Mouse (Mus musculus): ENCODE measurements around the gene Ptprm. TPM values are rescaled to one million over a fixed set of nuclear protein-coding genes. Genes with fewer than 3 reads are reported as not detected.

The Ptprm gene
- polyA plus RNA-seq, 1 experiment from 2014 or later = 9.0 TPM

DNA sequence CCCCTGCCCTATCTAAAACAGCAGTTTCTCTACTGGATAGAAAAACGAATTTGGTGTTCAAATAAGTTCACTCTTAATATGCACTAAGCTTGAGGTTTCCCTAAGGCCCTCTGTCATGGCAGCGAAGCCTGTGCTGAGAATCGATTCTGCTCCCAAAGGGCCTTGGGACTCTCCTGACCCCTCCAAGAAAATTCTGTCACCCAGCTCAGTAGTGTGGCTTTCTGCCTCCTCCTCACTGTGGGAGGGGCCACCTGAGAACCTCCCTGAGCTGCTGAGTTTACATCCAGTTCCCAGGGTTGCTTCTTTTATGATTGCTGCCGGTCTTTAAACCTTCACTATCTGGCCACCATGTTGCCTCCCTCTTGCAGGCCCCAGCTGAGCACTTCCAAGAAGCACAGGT lies 666.7 kb downstream of the Ptprm start:
- Histone ChIP-seq H3K4me3 (no peak overlapping the region), H3K27me3 (ENCODE audit: low read depth, poor library complexity, severe bottlenecking) (no peaks in the 10 kb centered on the region)

DNA sequence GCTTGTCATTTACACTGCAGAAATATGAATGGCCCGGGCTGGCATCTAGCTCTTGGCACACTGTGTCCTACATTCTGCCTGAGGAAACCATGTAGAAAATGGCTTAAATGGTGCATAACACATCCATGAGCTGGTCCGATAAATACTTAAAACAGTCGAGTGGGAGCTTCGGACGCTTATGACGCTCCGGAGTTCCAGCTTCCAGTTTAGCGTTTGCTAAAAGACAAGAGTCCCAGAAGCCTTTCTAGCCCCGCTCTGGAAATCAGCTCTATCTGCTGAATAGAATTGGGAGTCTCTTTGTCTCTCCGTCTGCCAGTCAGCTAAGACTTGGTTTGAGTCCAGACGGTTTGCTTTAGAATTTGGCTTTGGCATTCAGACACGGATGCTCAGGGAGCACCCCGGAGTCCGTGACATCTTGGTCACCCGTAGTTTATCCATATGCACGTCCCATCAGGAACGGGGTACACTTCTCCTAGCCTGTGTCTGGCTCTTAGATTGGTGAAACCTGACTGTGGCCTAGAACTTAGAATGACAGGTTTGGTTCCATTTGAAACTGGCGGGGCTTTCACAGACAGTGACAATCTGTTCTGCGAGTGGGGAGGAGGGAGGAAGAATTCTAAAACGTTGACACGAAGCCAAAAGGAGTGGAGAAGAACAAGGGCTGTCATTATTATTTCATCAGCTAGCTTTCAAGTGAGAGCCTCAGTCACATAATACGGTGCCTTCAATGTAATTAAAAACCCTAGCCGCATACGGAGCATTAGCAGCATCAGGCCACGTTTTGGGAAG lies 667.4 kb downstream of the Ptprm start:
- no peak overlapping the region for H3K27ac ChIP-seq
- H3K4me3 ChIP-seq = no peak overlapping the region
- H3K9me3 ChIP-seq (replicated peaks) = no peaks in the 10 kb centered on the region
- peaks cover 2% of the 10 kb centered on the region; the same call in 1 of the 2 replicates for H3K27me3 ChIP-seq (ENCODE audit: low read depth, poor library complexity, severe bottlenecking)
- WGBS = 90% methylated on average over 25 of the region's 25 CpGs
- peaks cover 40% of the 10 kb centered on the region for H3K4me1 ChIP-seq
- DNase-seq (ENCODE audit: low spot score) = no peak
- no peaks in the 10 kb centered on the region for H3K36me3 ChIP-seq

More for the DNA sequence above, 666.7 kb downstream of the Ptprm start:
- no peak for DNase-seq (ENCODE audit: low spot score)
- WGBS = 79% methylated on average over 4 of the region's 4 CpGs
- H3K4me1 ChIP-seq = peaks cover 34% of the 10 kb centered on the region
- peak overlapping the region; percentile 56 for H3K27ac ChIP-seq
- H3K36me3 ChIP-seq = no peaks in the 10 kb centered on the region
- no peaks in the 10 kb centered on the region for H3K9me3 ChIP-seq (replicated peaks)

DNA sequence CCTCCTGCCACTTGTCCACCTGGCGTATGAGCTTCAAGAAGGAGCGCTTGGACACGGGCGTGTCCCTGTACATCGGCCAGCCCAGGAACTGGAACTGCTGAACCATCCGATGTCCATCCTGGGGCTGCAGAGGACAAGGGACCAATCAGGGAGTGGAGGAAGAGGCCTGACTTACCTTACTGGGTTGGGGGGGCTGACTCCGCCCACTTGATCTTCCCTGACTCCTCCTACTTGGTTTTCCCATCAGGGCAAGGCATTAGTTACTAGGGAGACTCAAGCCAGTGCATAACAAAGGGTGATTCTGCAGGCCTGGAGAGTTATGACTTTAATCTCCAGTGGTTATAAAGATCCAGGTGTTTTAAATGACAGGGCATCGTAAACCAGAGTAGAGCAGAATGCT lies 670.8 kb downstream of the Ptprm start:
- Histone ChIP-seq H3K36me3 (no peaks in the 10 kb centered on the region), H3K4me1 (peaks cover 39% of the 10 kb centered on the region), H3K9me3 (replicated peaks) (no peaks in the 10 kb centered on the region), H3K27me3 (ENCODE audit: low read depth, poor library complexity, severe bottlenecking) (peaks cover 6% of the 10 kb centered on the region; the same call in 1 of the 2 replicates), H3K27ac (peak overlapping the region; percentile 73), H3K4me3 (no peak overlapping the region)
- 71% methylated on average over 8 of the region's 8 CpGs for WGBS
- peak; percentile 44 for DNase-seq (ENCODE audit: low spot score)

DNA sequence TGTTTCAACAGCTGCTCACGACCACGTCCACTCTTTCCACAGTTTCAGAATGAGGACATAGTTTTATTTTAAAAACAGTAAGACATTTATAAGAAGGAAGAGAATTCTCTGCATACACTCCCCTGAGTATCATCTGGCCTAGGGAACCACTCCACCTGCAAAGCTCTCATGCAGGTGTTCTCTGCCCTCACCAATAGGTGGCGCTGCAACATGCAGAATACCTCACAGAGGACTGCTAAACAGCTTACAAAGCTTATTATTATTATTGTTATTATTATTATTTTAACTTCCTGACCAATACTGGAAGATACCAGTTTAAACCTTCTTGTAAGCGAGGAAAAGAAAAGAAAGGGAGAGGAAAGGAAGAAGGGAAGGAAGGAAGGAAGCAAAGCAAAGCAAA lies 673.6 kb downstream of the Ptprm start:
- no peak overlapping the region for H3K4me3 ChIP-seq
- no peaks in the 10 kb centered on the region for H3K9me3 ChIP-seq (replicated peaks)
- H3K36me3 ChIP-seq = no peaks in the 10 kb centered on the region
- no peak overlapping the region for H3K27ac ChIP-seq
- H3K27me3 ChIP-seq (ENCODE audit: low read depth, poor library complexity, severe bottlenecking) = peaks cover 6% of the 10 kb centered on the region; the same call in 1 of the 2 replicates
- DNase-seq (ENCODE audit: low spot score) = peak; percentile 75
- 16% methylated on average over 4 of the region's 4 CpGs for WGBS
- H3K4me1 ChIP-seq = peaks cover 35% of the 10 kb centered on the region

DNA sequence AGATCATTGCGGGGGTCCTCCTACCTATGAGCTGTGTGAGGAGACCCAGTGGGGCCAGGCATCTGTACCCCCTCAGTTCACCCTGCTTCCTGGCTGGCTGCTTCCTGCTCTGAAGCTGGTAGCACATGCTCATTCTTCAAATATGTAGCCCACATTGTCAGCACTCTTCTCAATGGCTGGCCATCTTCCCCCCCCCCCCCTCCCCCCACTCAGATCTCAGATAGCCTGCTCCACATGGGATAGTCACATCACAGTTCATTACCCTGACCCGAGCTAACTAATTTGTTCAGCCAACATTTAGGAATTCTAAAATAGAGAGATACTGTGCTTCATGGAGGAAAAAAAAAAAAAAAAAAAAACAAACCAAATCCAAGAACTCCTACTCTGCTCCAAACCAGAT lies 679.6 kb downstream of the Ptprm start:
- Histone ChIP-seq H3K36me3 (no peaks in the 10 kb centered on the region), H3K27me3 (ENCODE audit: low read depth, poor library complexity, severe bottlenecking) (no peaks in the 10 kb centered on the region), H3K9me3 (replicated peaks) (no peaks in the 10 kb centered on the region), H3K27ac (no peak overlapping the region), H3K4me3 (no peak overlapping the region), H3K4me1 (no peaks in the 10 kb centered on the region; the same call in 1 of the 2 replicates)
- no peak for DNase-seq (ENCODE audit: low spot score)
- WGBS = 94% methylated on average over 2 of the region's 2 CpGs

DNA sequence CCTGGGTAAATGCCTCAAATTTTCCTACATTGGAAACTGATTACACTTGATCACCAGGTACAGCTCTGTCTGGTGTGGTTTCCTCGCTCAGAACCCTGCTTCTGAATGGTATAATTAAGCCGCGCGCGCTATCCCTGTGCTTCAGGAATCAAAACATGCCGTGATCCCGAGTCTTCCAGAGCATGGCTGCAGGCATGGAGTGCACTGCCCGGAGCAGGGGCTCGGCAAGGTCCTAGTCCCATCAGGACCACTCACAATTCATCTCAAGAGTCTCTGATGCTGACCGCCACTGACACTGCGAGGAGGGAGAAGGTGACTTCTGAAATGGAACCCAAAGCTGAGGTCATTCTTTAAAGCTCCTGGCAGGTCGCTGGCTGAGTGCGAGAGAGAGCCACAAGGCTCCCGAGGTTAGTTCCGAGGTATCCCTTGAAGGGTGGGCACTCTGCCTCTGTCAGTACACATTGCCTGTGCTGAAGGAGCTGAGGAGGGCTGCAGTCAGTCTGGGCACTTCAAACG lies 682.5 kb downstream of the Ptprm start:
- no peak for DNase-seq (ENCODE audit: low spot score)
- no peak overlapping the region for H3K27ac ChIP-seq
- H3K36me3 ChIP-seq = no peaks in the 10 kb centered on the region
- H3K4me1 ChIP-seq = no peaks in the 10 kb centered on the region; the same call in 1 of the 2 replicates
- H3K9me3 ChIP-seq (replicated peaks) = no peaks in the 10 kb centered on the region
- H3K4me3 ChIP-seq = no peak overlapping the region
- WGBS = 88% methylated on average over 16 of the region's 16 CpGs
- no peaks in the 10 kb centered on the region for H3K27me3 ChIP-seq (ENCODE audit: low read depth, poor library complexity, severe bottlenecking)

DNA sequence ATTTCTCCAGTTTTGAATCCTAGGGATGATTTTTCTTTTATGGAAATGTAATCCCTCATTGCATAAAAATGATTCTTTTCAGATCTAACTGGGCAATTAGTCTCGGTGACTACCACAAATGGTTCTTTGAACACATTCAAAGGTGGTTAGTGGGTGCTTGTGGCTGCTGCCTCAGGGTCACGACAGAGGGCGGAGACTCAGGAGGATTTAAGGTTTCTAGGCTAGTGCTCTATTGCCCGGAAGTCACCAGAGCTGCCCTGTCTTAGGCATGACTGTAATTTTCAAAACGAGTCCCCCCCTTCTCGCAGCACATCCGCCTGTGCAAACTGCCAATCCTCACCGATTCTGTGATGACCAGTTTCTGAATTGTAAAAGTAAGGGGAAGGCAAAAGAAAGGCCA lies 683.0 kb downstream of the Ptprm start:
- Histone ChIP-seq H3K27ac (no peak overlapping the region), H3K9me3 (replicated peaks) (no peaks in the 10 kb centered on the region), H3K4me1 (no peaks in the 10 kb centered on the region; the same call in 1 of the 2 replicates), H3K36me3 (no peaks in the 10 kb centered on the region), H3K27me3 (ENCODE audit: low read depth, poor library complexity, severe bottlenecking) (no peaks in the 10 kb centered on the region), H3K4me3 (no peak overlapping the region)
- DNase-seq (ENCODE audit: low spot score) = no peak
- 70% methylated on average over 8 of the region's 8 CpGs for WGBS

DNA sequence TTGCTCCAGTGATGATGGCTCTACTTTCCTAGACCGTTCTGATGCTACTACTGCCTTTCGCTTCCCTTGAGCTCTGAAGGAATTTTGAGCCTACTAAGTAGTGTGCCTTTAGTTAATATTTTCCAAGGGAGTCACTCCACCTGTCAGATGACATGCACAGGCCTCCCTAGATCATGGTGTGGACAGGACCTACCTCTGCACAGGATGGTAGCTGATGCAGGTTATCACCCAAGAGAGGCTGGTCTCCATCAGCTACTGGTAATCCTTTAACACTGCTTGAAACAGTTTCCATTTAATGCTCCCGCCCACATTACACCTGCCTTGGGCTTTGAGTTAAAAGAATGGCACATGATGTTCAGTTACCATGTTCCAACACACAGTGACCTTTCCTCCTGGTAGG lies 688.5 kb downstream of the Ptprm start:
- Histone ChIP-seq H3K27me3 (ENCODE audit: low read depth, poor library complexity, severe bottlenecking) (no peaks in the 10 kb centered on the region), H3K36me3 (no peaks in the 10 kb centered on the region), H3K4me3 (no peak overlapping the region), H3K9me3 (replicated peaks) (no peaks in the 10 kb centered on the region), H3K4me1 (peaks cover 8% of the 10 kb centered on the region; the same call in 1 of the 2 replicates), H3K27ac (no peak overlapping the region)
- peak; percentile 19 for DNase-seq (ENCODE audit: low spot score)
- WGBS = 93% methylated on average over 3 of the region's 3 CpGs

DNA sequence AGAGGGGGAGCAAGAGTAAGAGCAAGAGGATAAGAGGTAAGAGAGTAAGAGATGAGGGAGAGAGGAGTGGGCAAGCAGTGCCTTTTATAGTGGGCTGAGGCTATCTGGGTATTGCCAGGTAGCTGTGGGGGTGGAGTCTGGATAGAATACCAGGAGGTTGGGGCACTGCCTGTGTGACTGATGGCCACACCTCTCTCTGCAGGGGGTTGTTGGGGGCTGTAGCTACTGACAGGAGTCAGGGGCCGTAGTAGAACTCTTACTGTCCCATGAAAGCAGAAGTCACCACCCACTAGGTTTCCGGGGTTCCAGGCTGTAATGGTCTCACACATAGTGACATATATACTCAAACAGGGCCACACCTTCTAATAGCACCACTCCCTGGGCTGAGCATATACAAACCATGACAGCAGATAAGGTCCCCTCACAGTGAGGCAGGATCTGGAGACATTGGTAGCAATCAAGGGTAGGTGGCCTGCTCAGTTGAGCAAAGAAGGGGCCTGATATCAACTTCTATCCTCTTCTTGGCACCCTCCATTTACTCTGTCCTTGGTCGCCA lies 689.0 kb downstream of the Ptprm start:
- H3K27ac ChIP-seq = no peak overlapping the region
- DNase-seq (ENCODE audit: low spot score) = no peak
- peaks cover 8% of the 10 kb centered on the region; the same call in 1 of the 2 replicates for H3K4me1 ChIP-seq
- H3K27me3 ChIP-seq (ENCODE audit: low read depth, poor library complexity, severe bottlenecking) = no peaks in the 10 kb centered on the region
- H3K4me3 ChIP-seq = no peak overlapping the region
- WGBS = 79% methylated on average over 3 of the region's 3 CpGs
- no peaks in the 10 kb centered on the region for H3K36me3 ChIP-seq
- no peaks in the 10 kb centered on the region for H3K9me3 ChIP-seq (replicated peaks)

DNA sequence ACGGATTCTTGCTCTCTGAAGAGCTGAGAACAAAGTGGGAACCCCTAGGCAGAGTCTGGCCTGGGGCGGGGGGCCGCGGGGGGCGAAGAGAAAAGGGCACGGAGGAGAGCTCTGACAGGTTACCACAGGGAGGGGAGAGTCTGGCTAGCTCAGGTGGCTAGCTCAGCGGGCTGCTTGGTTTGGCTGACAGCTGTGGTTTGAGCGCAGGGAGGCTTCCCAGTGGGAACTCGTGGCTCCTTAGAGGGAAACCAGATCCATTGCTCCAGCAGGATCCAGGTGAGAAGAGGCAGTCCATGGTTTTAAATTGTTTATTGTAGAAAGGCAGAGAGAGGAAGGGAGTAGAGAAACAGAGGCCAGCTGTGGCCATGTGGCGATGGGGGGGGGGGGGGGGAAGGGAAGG lies 689.5 kb downstream of the Ptprm start:
- no peaks in the 10 kb centered on the region for H3K27me3 ChIP-seq (ENCODE audit: low read depth, poor library complexity, severe bottlenecking)
- H3K27ac ChIP-seq = peak overlapping the region; percentile 42; the same call in 1 of the 2 replicates
- WGBS = 67% methylated on average over 10 of the region's 10 CpGs
- no peaks in the 10 kb centered on the region for H3K9me3 ChIP-seq (replicated peaks)
- peaks cover 8% of the 10 kb centered on the region; the same call in 1 of the 2 replicates for H3K4me1 ChIP-seq
- H3K4me3 ChIP-seq = no peak overlapping the region
- no peak for DNase-seq (ENCODE audit: low spot score)
- no peaks in the 10 kb centered on the region for H3K36me3 ChIP-seq

DNA sequence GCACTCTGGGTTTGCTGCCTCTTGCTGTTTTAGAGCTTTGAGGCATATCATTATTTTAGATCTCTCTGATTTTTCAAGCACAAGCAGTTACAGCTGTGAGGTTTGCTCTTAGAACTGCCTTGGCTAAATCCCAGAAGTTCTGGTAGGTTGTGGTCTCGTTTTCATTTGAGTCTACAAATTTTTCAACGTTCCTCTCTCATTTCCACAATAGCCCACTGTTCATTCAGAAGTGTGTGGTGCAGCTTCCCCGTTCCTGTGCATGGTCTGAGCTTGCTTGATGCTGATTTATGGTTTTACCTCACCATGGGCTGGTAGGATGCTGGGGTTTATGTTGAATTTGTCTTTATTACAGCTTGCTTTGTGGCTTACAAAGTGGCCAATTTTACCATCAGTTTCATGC lies 695.0 kb downstream of the Ptprm start:
- no peaks in the 10 kb centered on the region for H3K36me3 ChIP-seq
- no peaks in the 10 kb centered on the region for H3K9me3 ChIP-seq (replicated peaks)
- no peak for DNase-seq (ENCODE audit: low spot score)
- WGBS = 69% methylated on average over 3 of the region's 3 CpGs
- H3K27ac ChIP-seq = no peak overlapping the region
- no peaks in the 10 kb centered on the region for H3K27me3 ChIP-seq (ENCODE audit: low read depth, poor library complexity, severe bottlenecking)
- H3K4me1 ChIP-seq = no peaks in the 10 kb centered on the region
- no peak overlapping the region for H3K4me3 ChIP-seq

DNA sequence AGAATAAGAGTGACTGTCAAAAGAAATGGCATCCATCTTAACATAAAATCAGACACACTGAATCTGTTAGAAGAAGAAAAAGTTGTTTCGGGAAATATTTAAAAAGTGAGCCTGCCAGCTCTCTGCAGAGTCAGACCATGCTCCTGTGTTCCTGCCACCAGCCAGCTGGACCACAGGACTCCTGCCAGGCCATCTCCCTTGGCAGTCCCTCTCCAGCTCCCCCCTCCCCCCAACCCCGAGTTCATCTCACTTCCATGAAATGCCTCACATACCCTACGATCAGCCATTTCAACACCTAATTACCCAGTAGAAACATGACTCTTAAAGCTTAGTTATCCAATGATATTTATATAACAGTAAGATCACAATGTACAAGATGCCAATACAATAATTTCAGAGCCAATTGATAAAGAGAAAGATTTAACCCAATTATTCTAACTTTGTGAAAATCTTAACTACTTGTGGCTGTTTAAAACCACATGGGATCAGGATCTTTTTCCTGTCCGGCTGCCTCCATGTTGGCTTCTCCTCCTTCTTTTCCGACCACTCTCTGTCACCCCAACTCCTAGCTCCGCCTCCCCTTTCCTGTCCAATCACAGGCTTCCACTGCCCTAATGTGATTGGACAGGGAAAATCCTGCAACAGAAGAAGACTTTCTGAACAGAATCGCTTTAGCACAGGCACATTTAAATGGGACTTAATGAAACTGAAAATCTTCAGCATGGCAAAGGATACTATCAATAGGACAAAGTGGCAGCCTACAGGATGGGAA lies 716.1 kb downstream of the Ptprm start:
- WGBS = 87% methylated on average over 7 of the region's 7 CpGs
- DNase-seq (ENCODE audit: low spot score) = no peak
- Histone ChIP-seq H3K4me1 (no peaks in the 10 kb centered on the region), H3K27ac (no peak overlapping the region), H3K27me3 (ENCODE audit: low read depth, poor library complexity, severe bottlenecking) (no peaks in the 10 kb centered on the region), H3K36me3 (no peaks in the 10 kb centered on the region), H3K9me3 (replicated peaks) (no peaks in the 10 kb centered on the region), H3K4me3 (no peak overlapping the region)
